Mouse (Mus musculus) C2C12 (cell line): ENCODE results near the gene AU021092.

Experiments
- CEBPB ChIP-seq: IDR thresholded peaks from one replicate; pipeline ENCODE4 v1.6.1; 2011; ENCODE audit warnings: low read depth, mild to moderate bottlenecking, control low read depth, moderate library complexity
- CTCF ChIP-seq: IDR thresholded peaks from one replicate; pipeline ENCODE4 v1.5.1; 2011; ENCODE audit not compliant: control insufficient read depth, insufficient read depth, insufficient read length
- FOSL1 ChIP-seq: IDR thresholded peaks from one replicate; pipeline ENCODE4 v1.8.0; 2011; ENCODE audit warnings: mild to moderate bottlenecking, low read length; ENCODE audit not compliant: poor library complexity, insufficient read depth, severe bottlenecking
- MAX ChIP-seq: IDR thresholded peaks from one replicate; pipeline ENCODE4 v1.6.1; 2011; ENCODE audit warnings: mild to moderate bottlenecking, control low read depth
- MYOD1 ChIP-seq: IDR thresholded peaks from one replicate; pipeline ENCODE4 v1.6.1; 2011; ENCODE audit warnings: low read depth; ENCODE audit not compliant: control insufficient read depth, insufficient read length
- MYOG ChIP-seq: IDR thresholded peaks from one replicate; pipeline ENCODE4 v1.6.1; 2011; ENCODE audit not compliant: control insufficient read depth, insufficient read length; ENCODE audit errors: extremely low read depth
- USF1 ChIP-seq: IDR thresholded peaks from one replicate; pipeline ENCODE4 v1.6.1; 2011; ENCODE audit warnings: low read depth, mild to moderate bottlenecking, control low read depth, moderate library complexity

GRCm38 (mm10) chr16:5232982-5233381 lies 10.9 kb upstream of the AU021092 start:
- no peak for TF ChIP-seq CTCF
- TF ChIP-seq USF1 = no peak
- no peak for TF ChIP-seq MYOD1
- TF ChIP-seq CEBPB = no peak
- no peak for TF ChIP-seq MAX
- TF ChIP-seq MYOG = no peak
- no peak for TF ChIP-seq FOSL1
